Mouse (Mus musculus) neural tube, embryonic 12.5 days (tissue): Measurements from ENCODE around the gene Tunar. TPM values are rescaled to one million over a fixed set of nuclear protein-coding genes. Genes with fewer than 3 reads are reported as not detected.
A peak's percentile ranks its signal among the peaks of the same experiment; 100 is the strongest.

ENCODE experiments used
- ATAC-seq: fragments of 200-750 bp; cut with Nextera tagmentation; 2 replicates; pipeline ENCODE4 v1.8.0; 2017; ENCODE audit warnings: low read depth, mild to moderate bottlenecking, moderate TSS enrichment, moderate library complexity; ENCODE audit not compliant: low FRiP score
- H3K27ac ChIP-seq: fragments of 300-500 bp; sonication (generic); 2 replicates; pipeline ENCODE4 v1.5.1; 2016
- H3K27me3 ChIP-seq: fragments of 300-500 bp; sonication (generic); replicated peaks from 2 replicates; pipeline ENCODE4 v1.6.1; 2016; ENCODE audit warnings: mild to moderate bottlenecking
- H3K36me3 ChIP-seq: fragments of 300-500 bp; sonication (generic); 2 replicates; pipeline ENCODE4 v1.6.1; 2016; ENCODE audit warnings: mild to moderate bottlenecking
- H3K4me1 ChIP-seq: fragments of 300-500 bp; sonication (generic); 2 replicates; pipeline ENCODE4 v1.6.1; 2016
- H3K4me2 ChIP-seq: fragments of 300-500 bp; sonication (generic); replicated peaks from 2 replicates; pipeline ENCODE4 v1.6.1; 2016; ENCODE audit warnings: mild to moderate bottlenecking
- H3K4me3 ChIP-seq: fragments of 300-500 bp; sonication (generic); 2 replicates; pipeline ENCODE4 v1.5.1; 2016
- H3K9ac ChIP-seq: fragments of 300-500 bp; sonication (generic); 2 replicates; pipeline ENCODE4 v1.6.1; 2016; ENCODE audit warnings: mild to moderate bottlenecking
- H3K9me3 ChIP-seq: fragments of 300-500 bp; sonication (generic); 2 replicates; pipeline ENCODE4 v1.6.1; 2016; ENCODE audit warnings: mild to moderate bottlenecking
- WGBS: fragments of 180-500 bp; shearing (Covaris S2); methylation state at CpG from one replicate; pipeline ENCODE4 v1.1.7; 2016; 5-methylcytosine and 5-hydroxymethylcytosine counted together
- polyA plus RNA-seq: library from polyadenylated mRNA; unstranded; fragments of >200 nt; fragmentation: Nextera tagmentation; extraction: Ambion mirVana; gene quantifications from 2 replicates; pipeline ENCODE4 v1.2.1, GENCODE M21; 2016

The Tunar gene
- 2.1 and 2.5 TPM in 2 replicates for polyA plus RNA-seq

DNA sequence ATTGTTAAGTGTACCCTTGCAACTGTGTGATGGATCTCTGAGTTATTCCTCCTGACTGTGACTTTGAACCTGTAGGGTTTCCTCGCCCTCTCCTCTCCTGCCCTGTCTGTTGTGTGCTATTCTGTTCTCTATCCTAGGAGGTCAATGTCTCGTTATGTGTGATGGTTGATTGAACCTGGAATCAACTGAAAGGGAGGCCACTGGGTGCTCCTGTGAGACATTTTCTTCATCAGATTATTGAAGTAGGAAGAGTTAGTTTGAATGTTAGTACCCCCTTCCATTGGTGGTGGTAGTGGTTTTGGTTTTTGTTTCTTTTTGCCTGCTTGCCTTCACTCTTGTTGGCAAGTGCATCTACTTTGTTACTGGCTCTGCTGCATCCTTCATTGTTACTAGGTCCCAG lies at the start of gene Tunar:
TSS of gene Tunar (plus strand) at position 301 of the 400 bp plus-strand sequence.
- WGBS, result 91% methylated on average over 2 of the region's 2 CpGs
- H3K27me3 ChIP-seq, result peaks cover 38% of the 10 kb centered on the region
- no peak for ATAC-seq
- no peak within 1 kb of the TSS for H3K9ac ChIP-seq
- no peaks in the 10 kb centered on the region for H3K9me3 ChIP-seq
- H3K4me1 ChIP-seq, result peaks cover 15% of the 10 kb centered on the region
- H3K27ac ChIP-seq, result no peak within 1 kb of the TSS
- no peaks in the 10 kb centered on the region for H3K36me3 ChIP-seq
- H3K4me3 ChIP-seq, result no peak within 1 kb of the TSS
- H3K4me2 ChIP-seq, result no peak within 1 kb of the TSS

- H3K9me3 ChIP-seq, result 0 out of 2 replicates have a peak, but pooled peaks cover 6% of the 10 kb centered on the region
- no peaks in the 10 kb centered on the region for H3K4me1 ChIP-seq
- no peaks in the 10 kb centered on the region for H3K27me3 ChIP-seq
- no peak overlapping the region for H3K9ac ChIP-seq
- no peak overlapping the region for H3K4me2 ChIP-seq
- H3K36me3 ChIP-seq, result no peaks in the 10 kb centered on the region
- 76% methylated on average over 5 of the region's 5 CpGs for WGBS
- H3K27ac ChIP-seq, result no peak overlapping the region
- no peak for ATAC-seq
- H3K4me3 ChIP-seq, result no peak overlapping the region
Observed at GRCm38 (mm10) chr12:105312571-105313035, 21.1 kb upstream of the Tunar start.

DNA sequence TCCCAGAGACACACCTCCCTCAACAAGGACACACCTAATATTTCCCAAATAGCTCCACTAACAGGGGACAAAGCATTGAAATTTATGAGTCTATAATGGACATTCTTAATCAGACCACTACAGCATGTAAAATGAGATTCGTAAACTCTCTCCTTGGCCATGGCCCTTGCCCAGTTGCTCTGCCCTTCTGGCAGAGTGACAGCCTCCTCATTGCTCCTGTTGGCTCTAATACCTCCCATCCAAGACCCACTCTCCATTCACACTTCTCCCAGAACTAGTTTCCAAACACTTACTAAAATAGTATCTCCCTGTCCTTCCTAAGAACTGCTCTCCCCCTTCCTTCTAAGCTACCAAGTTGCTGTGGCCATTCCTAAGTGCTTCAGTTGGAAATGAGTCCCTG lies 19.3 kb upstream of the Tunar start:
- H3K9ac ChIP-seq, result no peak overlapping the region
- no peaks in the 10 kb centered on the region for H3K4me1 ChIP-seq
- H3K36me3 ChIP-seq, result no peaks in the 10 kb centered on the region
- H3K4me2 ChIP-seq, result no peak overlapping the region
- no peaks in the 10 kb centered on the region for H3K9me3 ChIP-seq
- no peak for ATAC-seq
- WGBS, result 100% methylated on average over 1 of the region's 1 CpGs
- H3K4me3 ChIP-seq, result no peak overlapping the region
- no peaks in the 10 kb centered on the region for H3K27me3 ChIP-seq
- H3K27ac ChIP-seq, result no peak overlapping the region

- H3K36me3 ChIP-seq, result no peaks in the 10 kb centered on the region
- no peaks in the 10 kb centered on the region for H3K4me1 ChIP-seq
- ATAC-seq, result no peak
- 18% methylated on average over 6 of the region's 6 CpGs for WGBS
- H3K9me3 ChIP-seq, result no peaks in the 10 kb centered on the region
- no peaks in the 10 kb centered on the region for H3K27me3 ChIP-seq
- H3K9ac ChIP-seq, result no peak overlapping the region
- no peak overlapping the region for H3K4me3 ChIP-seq
- no peak overlapping the region for H3K27ac ChIP-seq
- H3K4me2 ChIP-seq, result no peak overlapping the region
Observed at GRCm38 (mm10) chr12:105322160-105322559, 11.5 kb upstream of the Tunar start.

GRCm38 (mm10) chr12:105327051-105327450 lies 6.6 kb upstream of the Tunar start:
- Histone ChIP-seq H3K4me3 (no peak overlapping the region), H3K4me1 (no peaks in the 10 kb centered on the region), H3K27ac (no peak overlapping the region), H3K9ac (no peak overlapping the region), H3K9me3 (no peaks in the 10 kb centered on the region), H3K36me3 (no peaks in the 10 kb centered on the region), H3K4me2 (no peak overlapping the region), H3K27me3 (no peaks in the 10 kb centered on the region)
- 60% methylated on average over 5 of the region's 5 CpGs for WGBS
- ATAC-seq, result no peak

- no peak for ATAC-seq
- no peaks in the 10 kb centered on the region for H3K27me3 ChIP-seq
- no peak overlapping the region for H3K9ac ChIP-seq
- 35% methylated on average over 11 of the region's 11 CpGs for WGBS
- H3K4me1 ChIP-seq, result no peaks in the 10 kb centered on the region
- H3K4me2 ChIP-seq, result no peak overlapping the region
- no peak overlapping the region for H3K4me3 ChIP-seq
- H3K27ac ChIP-seq, result no peak overlapping the region
- no peaks in the 10 kb centered on the region for H3K9me3 ChIP-seq
- H3K36me3 ChIP-seq, result no peaks in the 10 kb centered on the region
Observed at GRCm38 (mm10) chr12:105328396-105328795, 5.3 kb upstream of the Tunar start.

DNA sequence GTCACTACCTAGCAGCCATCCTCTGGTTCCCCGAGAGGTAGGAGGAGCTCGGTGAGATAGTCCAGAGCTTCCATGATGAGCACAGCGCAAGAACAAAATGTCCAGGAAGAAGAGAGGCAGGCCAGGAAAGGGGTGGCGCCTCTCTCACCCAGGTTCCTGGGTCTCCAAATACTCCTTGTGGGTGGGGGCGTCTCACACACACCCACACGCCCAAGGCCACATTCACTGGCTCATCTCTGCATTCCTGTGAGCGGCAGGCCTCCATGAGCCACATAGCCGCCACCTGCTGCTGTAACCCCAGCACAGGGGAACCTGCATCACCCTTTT lies 2.4 kb downstream of the Tunar start:
- H3K36me3 ChIP-seq, result no peaks in the 10 kb centered on the region
- no peaks in the 10 kb centered on the region for H3K9me3 ChIP-seq
- peak overlapping the region; percentile 56 for H3K9ac ChIP-seq
- peaks cover 39% of the 10 kb centered on the region for H3K27me3 ChIP-seq
- H3K4me1 ChIP-seq, result peaks cover 15% of the 10 kb centered on the region
- ATAC-seq, result peak; percentile 10
- H3K4me2 ChIP-seq, result peak overlapping the region; percentile 99
- 16% methylated on average over 8 of the region's 8 CpGs for WGBS
- H3K27ac ChIP-seq, result no peak overlapping the region
- peak overlapping the region; percentile 59 for H3K4me3 ChIP-seq

GRCm38 (mm10) chr12:105336421-105337289 lies 3.0 kb downstream of the Tunar start:
- WGBS, result under 1% methylated on average over 73 of the region's 77 CpGs
- peak; percentile 92 for ATAC-seq
- H3K27me3 ChIP-seq, result peaks cover 39% of the 10 kb centered on the region
- peak overlapping the region; percentile 56 for H3K9ac ChIP-seq
- no peaks in the 10 kb centered on the region for H3K36me3 ChIP-seq
- H3K4me1 ChIP-seq, result peaks cover 15% of the 10 kb centered on the region
- peak overlapping the region; percentile 99 for H3K4me2 ChIP-seq
- H3K27ac ChIP-seq, result no peak overlapping the region
- no peaks in the 10 kb centered on the region for H3K9me3 ChIP-seq
- peak overlapping the region; percentile 59 for H3K4me3 ChIP-seq

DNA sequence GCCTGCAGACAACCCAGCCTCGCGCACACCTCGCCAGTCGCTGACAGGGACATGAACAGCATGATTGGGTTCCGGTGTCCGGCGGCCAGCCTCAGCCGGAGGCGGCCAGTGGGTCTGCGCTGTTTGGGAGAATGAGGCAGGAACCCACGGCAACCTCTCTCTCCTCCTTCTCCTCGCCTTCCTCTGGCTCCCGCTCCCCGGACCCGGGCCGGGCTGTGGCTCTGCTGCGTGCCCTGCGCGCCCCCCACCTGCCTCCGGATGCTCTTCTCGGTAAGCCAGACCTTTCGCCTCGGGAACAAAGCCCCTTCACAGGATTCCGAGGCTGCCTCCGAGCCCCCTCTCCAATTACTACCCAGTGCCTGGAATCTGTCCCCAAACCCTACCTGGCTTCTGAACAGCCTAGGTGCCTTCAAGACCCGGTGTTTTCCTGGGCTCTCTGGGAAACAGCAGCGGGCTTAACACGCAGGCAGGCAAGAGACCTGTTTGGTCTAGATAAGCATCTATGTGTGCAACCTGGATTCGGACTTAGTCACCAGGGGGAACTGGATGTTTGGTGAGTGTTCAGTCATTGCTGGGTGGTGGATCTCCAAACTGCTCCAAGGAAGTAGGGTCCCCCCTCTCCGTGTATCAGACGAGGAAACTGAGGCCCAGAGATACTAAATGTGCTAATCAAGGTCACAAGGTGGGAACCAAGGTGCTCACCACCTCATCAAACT lies 3.8 kb downstream of the Tunar start:
- H3K36me3 ChIP-seq, result no peaks in the 10 kb centered on the region
- peak overlapping the region; percentile 99 for H3K4me2 ChIP-seq
- H3K4me1 ChIP-seq, result peaks cover 15% of the 10 kb centered on the region
- no peak; the same call in 1 of the 2 replicates for ATAC-seq
- peak overlapping the region; percentile 56 for H3K9ac ChIP-seq
- peak overlapping the region; percentile 59 for H3K4me3 ChIP-seq
- H3K27ac ChIP-seq, result no peak overlapping the region
- H3K27me3 ChIP-seq, result peaks cover 39% of the 10 kb centered on the region
- no peaks in the 10 kb centered on the region for H3K9me3 ChIP-seq
- WGBS, result 4% methylated on average over 31 of the region's 31 CpGs

GRCm38 (mm10) chr12:105338256-105338977 lies 4.7 kb downstream of the Tunar start:
- H3K27me3 ChIP-seq, result peaks cover 39% of the 10 kb centered on the region
- H3K36me3 ChIP-seq, result no peaks in the 10 kb centered on the region
- ATAC-seq, result no peak
- no peak overlapping the region for H3K4me3 ChIP-seq
- no peaks in the 10 kb centered on the region for H3K9me3 ChIP-seq
- peak overlapping the region; percentile 99; the same call in 1 of the 2 replicates for H3K4me2 ChIP-seq
- peaks cover 15% of the 10 kb centered on the region for H3K4me1 ChIP-seq
- H3K9ac ChIP-seq, result no peak overlapping the region
- WGBS, result 78% methylated on average over 11 of the region's 11 CpGs
- H3K27ac ChIP-seq, result no peak overlapping the region

- ATAC-seq, result no peak
- Histone ChIP-seq H3K9me3 (no peaks in the 10 kb centered on the region), H3K9ac (no peak overlapping the region), H3K4me3 (no peak overlapping the region), H3K4me2 (no peak overlapping the region), H3K36me3 (no peaks in the 10 kb centered on the region), H3K4me1 (peaks cover 11% of the 10 kb centered on the region), H3K27me3 (peaks cover 21% of the 10 kb centered on the region), H3K27ac (no peak overlapping the region)
- 58% methylated on average over 9 of the region's 9 CpGs for WGBS
Observed at GRCm38 (mm10) chr12:105341523-105341922, 7.9 kb downstream of the Tunar start.

DNA sequence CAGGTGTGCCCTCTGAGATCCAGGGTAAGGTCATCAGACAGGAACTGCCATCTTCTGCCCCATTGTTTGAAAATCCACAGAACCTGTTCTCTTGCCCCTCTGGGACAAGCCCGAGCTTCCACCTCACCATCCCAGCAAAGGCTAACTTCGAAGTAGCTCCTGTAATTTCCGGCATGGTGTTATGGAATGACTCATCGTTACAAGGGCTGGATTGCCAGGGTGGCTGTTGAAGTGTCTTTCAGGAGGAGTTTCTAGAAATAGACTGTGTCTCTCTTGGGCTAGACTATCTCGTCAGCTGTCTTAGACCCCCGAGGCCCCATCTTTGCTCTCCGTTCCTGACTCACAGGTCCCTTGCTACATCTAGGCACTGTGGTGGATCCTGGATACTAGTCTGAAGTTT lies 10.8 kb downstream of the Tunar start:
- WGBS, result 91% methylated on average over 7 of the region's 7 CpGs

More for the DNA sequence above, 10.8 kb downstream of the Tunar start:
- no peaks in the 10 kb centered on the region for H3K36me3 ChIP-seq
- H3K9ac ChIP-seq, result no peak overlapping the region
- ATAC-seq, result no peak
- H3K9me3 ChIP-seq, result no peaks in the 10 kb centered on the region
- no peak overlapping the region for H3K4me3 ChIP-seq
- no peak overlapping the region for H3K27ac ChIP-seq
- no peaks in the 10 kb centered on the region for H3K4me1 ChIP-seq
- no peak overlapping the region for H3K4me2 ChIP-seq
- H3K27me3 ChIP-seq, result no peaks in the 10 kb centered on the region
